Comparison of ENCODE assay signal across 12 mouse cellular contexts in genomic region chr4:109444471-109444870, GRCm38 (mm10).
"Had no signal": no experiment of that assay in that cellular context is flagged by ENCODE, and none has a peak within 500 bp of the region (broad histone marks: within the 10 kb centered on the region; RNA-seq: fewer than 3 reads in every experiment).

No protein-coding gene starts in this region.

- H3K4me1 ChIP-seq: lung, embryonic 15.5 days; neural tube, embryonic 12.5 days had no signal

- H3K36me3 ChIP-seq: midbrain, embryonic 10.5 days had no signal

- DNase-seq: kidney, adult 8-10 months; kidney, postnatal 25 days; left cerebral cortex, postnatal 4 days; lung, postnatal 14 days; midbrain, embryonic 14.5 days; thymus, postnatal 14 days had no signal

- H3K9me3 ChIP-seq: limb, embryonic 15.5 days; lung, embryonic 15.5 days; midbrain, embryonic 10.5 days; neural tube, embryonic 12.5 days had no signal

- H3K27ac ChIP-seq: limb, embryonic 15.5 days; lung, embryonic 15.5 days; midbrain, embryonic 10.5 days; neural tube, embryonic 12.5 days; stomach, postnatal 0 days had no signal

- H3K4me3 ChIP-seq: limb, embryonic 15.5 days; lung, embryonic 15.5 days; midbrain, embryonic 10.5 days; neural tube, embryonic 12.5 days had no signal

- H3K9ac ChIP-seq: limb, embryonic 15.5 days; lung, embryonic 15.5 days; neural tube, embryonic 12.5 days had no signal

- ATAC-seq: intestine, postnatal 0 days had no signal

- H3K27me3 ChIP-seq: limb, embryonic 15.5 days; lung, embryonic 15.5 days; neural tube, embryonic 12.5 days had no signal

- H3K4me2 ChIP-seq: limb, embryonic 15.5 days; lung, embryonic 15.5 days; neural tube, embryonic 12.5 days had no signal
